Mouse (Mus musculus): ENCODE results near the gene Mad2l2.

- TF ChIP-seq CTCF (IDR thresholded peaks at IDR 0.05; ENCODE audit: low read depth, low read length) (peak; percentile 61), POLR2AphosphoS5 (IDR thresholded peaks at IDR 0.05; ENCODE audit: insufficient replicate concordance, low read depth, low read length) (no peak), TAL1 (conservative IDR thresholded peaks at IDR 0.05; ENCODE audit: low read depth, low read length) (no peak)
These were observed 47.7 kb upstream of the Mad2l2 start for GRCm38 (mm10) chr4:148082257-148083044.

Data from G1E (cell line).